ENCODE assay signal across 8 mouse cellular contexts in genomic region chrX:139480022-139480894, GRCm38 (mm10). TPM values are rescaled to one million over a fixed set of nuclear protein-coding genes. Genes with fewer than 3 reads are reported as not detected.
DNase-seq lines count a peak whose midpoint lies in the region; ATAC-seq and TF ChIP-seq lines count a peak whose summit lies in the region.

TSS of gene D330045A20Rik (plus strand) at chrX:139480367.

- peak within 1 kb of the TSS; percentile 17; the same call in 1 of the 2 replicates for H3K9ac ChIP-seq in forebrain, embryonic 12.5 days
- H3K9ac ChIP-seq in hindbrain, postnatal 0 days (replicated peaks; ENCODE audit: low read length) = no peak within 1 kb of the TSS
- H3K9ac ChIP-seq in liver, embryonic 15.5 days = no peak within 1 kb of the TSS
- H3K9ac ChIP-seq in neural tube, embryonic 14.5 days (replicated peaks; ENCODE audit: low read depth, low read length) = no peak within 1 kb of the TSS

- H3K27me3 ChIP-seq in forebrain, embryonic 12.5 days = peaks cover 13% of the 10 kb centered on the region
- no peaks in the 10 kb centered on the region for H3K27me3 ChIP-seq in hindbrain, postnatal 0 days (ENCODE audit: insufficient read depth, low read length)
- H3K27me3 ChIP-seq in liver, embryonic 15.5 days = 0 out of 2 replicates have a peak, but pooled peaks cover 5% of the 10 kb centered on the region
- no peaks in the 10 kb centered on the region for H3K27me3 ChIP-seq in neural tube, embryonic 14.5 days (ENCODE audit: control insufficient read depth, insufficient read depth, low read length)

- no peaks in the 10 kb centered on the region for H3K4me1 ChIP-seq in forebrain, embryonic 12.5 days
- H3K4me1 ChIP-seq in hindbrain, postnatal 0 days (ENCODE audit: insufficient read depth, low read length) = no peaks in the 10 kb centered on the region
- no peaks in the 10 kb centered on the region; the same call in 1 of the 2 replicates for H3K4me1 ChIP-seq in liver, embryonic 15.5 days (replicated peaks)
- H3K4me1 ChIP-seq in neural tube, embryonic 14.5 days (ENCODE audit: control insufficient read depth, insufficient read depth, low read length) = no peaks in the 10 kb centered on the region

- WGBS in forebrain, embryonic 12.5 days = 18% methylated on average over 27 of the region's 28 CpGs
- WGBS in hindbrain, postnatal 0 days = 37% methylated on average over 28 of the region's 28 CpGs
- WGBS in liver, embryonic 15.5 days (ENCODE audit: insufficient replicate concordance) = 23% methylated on average over 28 of the region's 28 CpGs
- 17% methylated on average over 28 of the region's 28 CpGs for WGBS in neural tube, embryonic 14.5 days

- TF ChIP-seq CTCF in hindbrain, postnatal 0 days (IDR thresholded peaks at IDR 0.05; ENCODE audit: low read depth) = no peak

- peak; percentile 83 for ATAC-seq in forebrain, embryonic 12.5 days (ENCODE audit: low FRiP score)
- peak; percentile 72 for ATAC-seq in hindbrain, postnatal 0 days
- no peak; the same call in 1 of the 2 replicates for ATAC-seq in liver, embryonic 15.5 days (ENCODE audit: insufficient read depth)
- peak; percentile 75; the same call in 1 of the 2 replicates for ATAC-seq in neural tube, embryonic 14.5 days (ENCODE audit: low read depth)

- H3K4me3 ChIP-seq in forebrain, embryonic 12.5 days (replicated peaks) = peak within 1 kb of the TSS; percentile 35
- H3K4me3 ChIP-seq in hindbrain, postnatal 0 days (ENCODE audit: low read length) = peak within 1 kb of the TSS; percentile 29
- H3K4me3 ChIP-seq in liver, embryonic 15.5 days (replicated peaks) = peak within 1 kb of the TSS; percentile 39
- H3K4me3 ChIP-seq in neural tube, embryonic 14.5 days (ENCODE audit: low read depth, low read length) = peak within 1 kb of the TSS; percentile 32

- peak; percentile 20 to 25 for DNase-seq in cerebellum, postnatal 25 days
- DNase-seq in cerebellum, adult 9-10 months = no peak
- DNase-seq in MN1 (ENCODE audit: low spot score) = peak; percentile 32
- peak; percentile 62 for DNase-seq in hindbrain, postnatal 0 days (ENCODE audit: low spot score)
- DNase-seq in spleen, postnatal 14 days (ENCODE audit: low spot score in 2 of 2) = no peak

- H3K27ac ChIP-seq in forebrain, embryonic 12.5 days = no peak within 1 kb of the TSS
- H3K27ac ChIP-seq in hindbrain, postnatal 0 days = no peak within 1 kb of the TSS
- H3K27ac ChIP-seq in liver, embryonic 15.5 days (replicated peaks) = no peak within 1 kb of the TSS
- no peak within 1 kb of the TSS for H3K27ac ChIP-seq in neural tube, embryonic 14.5 days (ENCODE audit: low read depth, low read length)

- H3K9me3 ChIP-seq in forebrain, embryonic 12.5 days = no peaks in the 10 kb centered on the region
- no peaks in the 10 kb centered on the region for H3K9me3 ChIP-seq in hindbrain, postnatal 0 days (ENCODE audit: low read length)
- no peaks in the 10 kb centered on the region for H3K9me3 ChIP-seq in liver, embryonic 15.5 days (replicated peaks)
- H3K9me3 ChIP-seq in neural tube, embryonic 14.5 days (ENCODE audit: control insufficient read depth, low read length) = no peaks in the 10 kb centered on the region

- H3K4me2 ChIP-seq in forebrain, embryonic 12.5 days = peak within 1 kb of the TSS; percentile 51
- peak within 1 kb of the TSS; percentile 53 for H3K4me2 ChIP-seq in hindbrain, postnatal 0 days (ENCODE audit: low read depth, low read length)
- peak within 1 kb of the TSS; percentile 63 for H3K4me2 ChIP-seq in liver, embryonic 15.5 days
- peak within 1 kb of the TSS; percentile 49 for H3K4me2 ChIP-seq in neural tube, embryonic 14.5 days (ENCODE audit: low read depth, low read length)

- H3K36me3 ChIP-seq in forebrain, embryonic 12.5 days (replicated peaks) = no peaks in the 10 kb centered on the region
- no peaks in the 10 kb centered on the region for H3K36me3 ChIP-seq in hindbrain, postnatal 0 days (ENCODE audit: insufficient read depth, low read length)
- no peaks in the 10 kb centered on the region for H3K36me3 ChIP-seq in liver, embryonic 15.5 days (replicated peaks)
- no peaks in the 10 kb centered on the region for H3K36me3 ChIP-seq in neural tube, embryonic 14.5 days (ENCODE audit: control insufficient read depth, insufficient read depth, low read length)

RNA-seq across cellular contexts. Expression of gene D330045A20Rik, which starts in this region (rescaled TPM):
- 2.5 and 4.0 TPM in 2 replicates for polyA plus RNA-seq in forebrain, embryonic 12.5 days (2016; fragmentation: Nextera tagmentation; extraction: Ambion mirVana)
- total RNA-seq in hindbrain, postnatal 0 days (2014; rRNA removed) = 0.32 and 0.99 TPM in 2 replicates
- 0.66 and 0.90 TPM in 2 replicates for polyA plus RNA-seq in hindbrain, postnatal 0 days (2015; fragmentation: Nextera tagmentation; extraction: Ambion mirVana)
- polyA plus RNA-seq in liver, embryonic 15.5 days (2015; fragmentation: Nextera tagmentation; extraction: Ambion mirVana) = 0.69 and 0.89 TPM in 2 replicates
- polyA plus RNA-seq in neural tube, embryonic 14.5 days (2014; fragmentation: Nextera tagmentation; extraction: Ambion mirVana) = 0.94 and 1.3 TPM in 2 replicates

Comparison
In these comparisons a context has a peak if more than half of its experiments do, and no peak if none do; other contexts are left out.
1. DNase-seq: peak in cerebellum, postnatal 25 days (2 of 2) and MN1 (single experiment); none in cerebellum, adult 9-10 months (single experiment) and spleen, postnatal 14 days (0 of 2).
2. Peak in DNase-seq, ATAC-seq, H3K4me3 ChIP-seq and H3K4me2 ChIP-seq in hindbrain, postnatal 0 days; RNA of the gene not detected or under 1 TPM.
3. Peak in every context shown above with its lines, with median percentiles within 50 percentile points of each other: H3K4me2 ChIP-seq and H3K4me3 ChIP-seq.